Mouse (Mus musculus): ENCODE data around the gene Asap2.

DNA sequence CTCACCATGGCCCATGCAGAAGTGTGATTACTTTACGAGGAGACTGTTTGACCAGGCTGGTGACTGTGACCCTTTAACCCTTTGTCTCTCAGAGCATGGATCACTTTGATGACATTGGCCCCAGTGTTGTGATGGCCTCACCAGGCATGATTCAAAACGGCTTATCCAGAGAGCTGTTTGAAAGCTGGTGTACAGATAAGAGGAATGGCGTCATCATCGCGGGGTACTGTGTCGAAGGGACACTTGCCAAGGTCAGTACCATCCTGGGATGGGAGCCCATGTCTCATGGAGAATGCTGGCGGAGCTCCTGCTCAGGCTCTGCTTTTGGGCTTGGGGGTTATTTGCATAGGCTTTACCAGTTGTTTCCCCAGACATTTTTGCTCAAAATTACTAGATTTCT lies 311.1 kb downstream of the Asap2 start:
- TF ChIP-seq TAL1 (IDR thresholded peaks at IDR 0.05; ENCODE audit: low read length) (no peak), GATA1 (IDR thresholded peaks at IDR 0.05; ENCODE audit: low read length) (no peak)

All from erythroblast, embryonic 14.5 days (primary cell).